Mouse (Mus musculus): ENCODE data around the gene Gm14137. TPM values are rescaled to one million over a fixed set of nuclear protein-coding genes. Genes with fewer than 3 reads are reported as not detected.

The Gm14137 gene
- 0.73 TPM for polyA plus RNA-seq (2017; shearing (Covaris generic))

GRCm38 (mm10) chr2:119173991-119174651 lies at the start of gene Gm14137:
Gm14137 (plus strand) TSS chr2:119174509.

GRCm38 (mm10) chr2:119156681-119157572 lies 17.4 kb upstream of the Gm14137 start, which contains the start of gene Rmdn3:
Rmdn3 (minus strand) TSS chr2:119157034.

GRCm38 (mm10) chr2:119166901-119167865 lies 7.1 kb upstream of the Gm14137 start, which contains the start of gene Gchfr:
Gchfr (plus strand) TSS chr2:119167773.

GRCm38 (mm10) chr2:119208344-119209175 lies 34.3 kb downstream of the Gm14137 start, which contains the start of the genes Zfyve19 and Dnajc17:
Zfyve19 (plus strand) TSS chr2:119208617.
Dnajc17 (minus strand) TSS chr2:119208795.

Other genes with a start within 250 kb of the Gm14137 start
- gene Chst14, start 248.0 kb upstream of the Gm14137 start, polyA plus RNA-seq (2017; shearing (Covaris generic)), result 4.4 TPM
- gene Ccdc32, start 145.1 kb upstream of the Gm14137 start, polyA plus RNA-seq (2017; shearing (Covaris generic)), result 27.6 TPM
- 2.4 TPM for gene Rpusd2, start 139.7 kb upstream of the Gm14137 start, polyA plus RNA-seq (2017; shearing (Covaris generic))
- 4.8 TPM for gene Knl1, start 127.4 kb upstream of the Gm14137 start, polyA plus RNA-seq (2017; shearing (Covaris generic))
- 10.9 TPM for gene Rad51, start 61.7 kb upstream of the Gm14137 start, polyA plus RNA-seq (2017; shearing (Covaris generic))
- gene Rmdn3, start 17.5 kb upstream of the Gm14137 start, polyA plus RNA-seq (2017; shearing (Covaris generic)), result 26.0 TPM
- not detected for gene Gchfr, start 6.7 kb upstream of the Gm14137 start, polyA plus RNA-seq (2017; shearing (Covaris generic))
- gene Zfyve19, start 34.1 kb downstream of the Gm14137 start, polyA plus RNA-seq (2017; shearing (Covaris generic)), result 58.9 TPM
- gene Dnajc17, start 34.3 kb downstream of the Gm14137 start, polyA plus RNA-seq (2017; shearing (Covaris generic)), result 14.4 TPM
- gene Ppp1r14d, start 55.4 kb downstream of the Gm14137 start, polyA plus RNA-seq (2017; shearing (Covaris generic)), result not detected
- not detected for gene Spint1, start 62.9 kb downstream of the Gm14137 start, polyA plus RNA-seq (2017; shearing (Covaris generic))
- gene Rhov, start 96.8 kb downstream of the Gm14137 start, polyA plus RNA-seq (2017; shearing (Covaris generic)), result 0.27 TPM
- gene Vps18, start 114.2 kb downstream of the Gm14137 start, polyA plus RNA-seq (2017; shearing (Covaris generic)), result 17.7 TPM
- 0.12 TPM for gene Dll4, start 151.3 kb downstream of the Gm14137 start, polyA plus RNA-seq (2017; shearing (Covaris generic))
- gene Chac1, start 176.7 kb downstream of the Gm14137 start, polyA plus RNA-seq (2017; shearing (Covaris generic)), result 0.17 TPM